Mouse (Mus musculus) C2C12 (cell line): ENCODE measurements around the gene Srarp.

ENCODE experiments used
- CEBPB ChIP-seq: IDR thresholded peaks from one replicate; pipeline ENCODE4 v1.6.1; 2011; ENCODE audit warnings: low read depth, mild to moderate bottlenecking, control low read depth, moderate library complexity
- CTCF ChIP-seq: IDR thresholded peaks from one replicate; pipeline ENCODE4 v1.5.1; 2011; ENCODE audit not compliant: control insufficient read depth, insufficient read depth, insufficient read length
- FOSL1 ChIP-seq: IDR thresholded peaks from one replicate; pipeline ENCODE4 v1.8.0; 2011; ENCODE audit warnings: mild to moderate bottlenecking, low read length; ENCODE audit not compliant: poor library complexity, insufficient read depth, severe bottlenecking
- MAX ChIP-seq: IDR thresholded peaks from one replicate; pipeline ENCODE4 v1.6.1; 2011; ENCODE audit warnings: mild to moderate bottlenecking, control low read depth
- MYOD1 ChIP-seq: IDR thresholded peaks from one replicate; pipeline ENCODE4 v1.6.1; 2011; ENCODE audit warnings: low read depth; ENCODE audit not compliant: control insufficient read depth, insufficient read length
- MYOG ChIP-seq: IDR thresholded peaks from one replicate; pipeline ENCODE4 v1.6.1; 2011; ENCODE audit not compliant: control insufficient read depth, insufficient read length; ENCODE audit errors: extremely low read depth
- USF1 ChIP-seq: IDR thresholded peaks from one replicate; pipeline ENCODE4 v1.6.1; 2011; ENCODE audit warnings: low read depth, mild to moderate bottlenecking, control low read depth, moderate library complexity

GRCm38 (mm10) chr4:141439083-141439803 lies 3.3 kb upstream of the Srarp start:
- no peak for TF ChIP-seq CTCF
- TF ChIP-seq USF1: no peak
- TF ChIP-seq MAX: no peak
- TF ChIP-seq MYOG: no peak
- TF ChIP-seq CEBPB: no peak
- no peak for TF ChIP-seq MYOD1
- TF ChIP-seq FOSL1: no peak
